In genomic region chr11:61532820-61533219, GRCm38 (mm10) we compare ENCODE assay signal across 16 mouse cellular contexts. TPM values are rescaled to one million over a fixed set of nuclear protein-coding genes. Genes with fewer than 3 reads are reported as not detected.
DNase-seq lines count a peak whose midpoint lies in the region; ATAC-seq lines count a peak whose summit lies in the region.
"Had no signal": no experiment of that assay in that cellular context is flagged by ENCODE, and none has a peak within 500 bp of the region (broad histone marks: within the 10 kb centered on the region; RNA-seq: fewer than 3 reads in every experiment).

No protein-coding gene starts in this region.

- peaks cover 3% of the 10 kb centered on the region for H3K4me1 ChIP-seq in kidney, embryonic 16.5 days (ENCODE audit: insufficient read depth, low read length)

- no peaks in the 10 kb centered on the region for H3K9me3 ChIP-seq in kidney, embryonic 16.5 days (ENCODE audit: low read length)
- H3K9me3 ChIP-seq: neural tube, embryonic 15.5 days had no signal

- H3K9ac ChIP-seq in kidney, embryonic 16.5 days (replicated peaks; ENCODE audit: low read length), result no peak overlapping the region
- H3K9ac ChIP-seq: forebrain, postnatal 0 days; neural tube, embryonic 15.5 days had no signal

- WGBS in kidney, embryonic 16.5 days, result 96% methylated on average over 2 of the region's 2 CpGs

- ATAC-seq in kidney, embryonic 16.5 days (ENCODE audit: low FRiP score, low TSS enrichment), result no peak
- ATAC-seq: forebrain, postnatal 0 days; inflammation-experienced regulatory T-cells, adult 6 months had no signal

- peak overlapping the region; percentile 43; the same call in 1 of the 2 replicates for H3K27ac ChIP-seq in kidney, embryonic 16.5 days (ENCODE audit: low read length)
- H3K27ac ChIP-seq: neural tube, embryonic 15.5 days had no signal

- peaks cover 9% of the 10 kb centered on the region; the same call in 1 of the 2 replicates for H3K36me3 ChIP-seq in kidney, embryonic 16.5 days (ENCODE audit: insufficient read depth, low read length)

- no peaks in the 10 kb centered on the region for H3K27me3 ChIP-seq in kidney, embryonic 16.5 days (ENCODE audit: insufficient read depth, low read length)
- H3K27me3 ChIP-seq: neural tube, embryonic 15.5 days had no signal

- no peak overlapping the region for H3K4me2 ChIP-seq in kidney, embryonic 16.5 days (replicated peaks; ENCODE audit: low read depth, low read length)
- H3K4me2 ChIP-seq: neural tube, embryonic 15.5 days had no signal

- DNase-seq in adrenal gland, adult 8-10 months, result peak; percentile 25
- DNase-seq in adrenal gland, postnatal 4 days (ENCODE audit: low spot score in 2 of 2), result no peak
- DNase-seq in lung, adult 18-20 months, result peak; percentile 52 to 70
- no peak for DNase-seq in lung, postnatal 4 days
- DNase-seq in lung, postnatal 25 days (ENCODE audit: low spot score), result peak; percentile 41
- no peak for DNase-seq in frontal cortex, postnatal 14 days (ENCODE audit: low spot score in 2 of 2)
- no peak for DNase-seq in natural killer cell, adult 2 months (ENCODE audit: low spot score in 2 of 2)
- DNase-seq: forebrain, postnatal 0 days; right cerebral cortex, adult 18-20 months had no signal

- H3K4me3 ChIP-seq in kidney, embryonic 16.5 days (ENCODE audit: low read length), result no peak overlapping the region
- H3K4me3 ChIP-seq: erythroblast, embryonic 14.5 days; neural tube, embryonic 15.5 days had no signal

RNA-seq across cellular contexts. Expression of gene B9d1, which starts 27.9 kb away (rescaled TPM):
- 10 to 100 TPM; 16.5 to 31.6 (median 25.2) TPM for total RNA-seq in adrenal gland, adult 8-10 months (2022)
- 10 to 100 TPM; 21.3 to 25.4 TPM for total RNA-seq in adrenal gland, postnatal 4 days (2021)
- 47.1 and 53.8 TPM in 2 replicates for polyA plus RNA-seq in kidney, embryonic 16.5 days (2015; fragmentation: Nextera tagmentation; extraction: Ambion mirVana)

RNA-seq across cellular contexts. Expression of gene Mapk7, which starts 38.6 kb away (rescaled TPM):
- total RNA-seq in adrenal gland, adult 8-10 months (2022), result 10 to 100 TPM; 15.2 to 22.1 (median 20.4) TPM
- 10 to 100 TPM; 25.9 to 28.1 TPM for total RNA-seq in adrenal gland, postnatal 4 days (2021)
- polyA plus RNA-seq in kidney, embryonic 16.5 days (2015; fragmentation: Nextera tagmentation; extraction: Ambion mirVana), result 62.5 and 65.0 TPM in 2 replicates

RNA-seq across cellular contexts. Expression of gene Epn2, which starts 46.7 kb away (rescaled TPM):
- 10 to 100 TPM; 27.6 to 47.1 (median 35.7) TPM for total RNA-seq in adrenal gland, adult 8-10 months (2022)
- 10 to 100 TPM; 38.5 to 44.2 TPM for total RNA-seq in adrenal gland, postnatal 4 days (2021)
- 25.0 and 26.9 TPM in 2 replicates for polyA plus RNA-seq in kidney, embryonic 16.5 days (2015; fragmentation: Nextera tagmentation; extraction: Ambion mirVana)
- total RNA-seq: hematopoietic stem cell, adult 5-6 weeks; megakaryocyte progenitor cell, adult 5-6 weeks had no signal
- polyA plus RNA-seq: erythroblast, embryonic 14.5 days had no signal

RNA-seq across cellular contexts. Expression of gene Mfap4, which starts 47.6 kb away (rescaled TPM):
- 1 to 10 TPM; 3.4 to 5.8 (median 4.9) TPM for total RNA-seq in adrenal gland, adult 8-10 months (2022)
- total RNA-seq in adrenal gland, postnatal 4 days (2021), result 10 to 100 TPM; 65.8 to 68.6 TPM
- polyA plus RNA-seq in kidney, embryonic 16.5 days (2015; fragmentation: Nextera tagmentation; extraction: Ambion mirVana), result 164 and 181 TPM in 2 replicates
- total RNA-seq: common myeloid progenitor, adult 5-6 weeks; hematopoietic stem cell, adult 5-6 weeks; megakaryocyte progenitor cell, adult 5-6 weeks had no signal
- polyA plus RNA-seq: erythroblast, embryonic 14.5 days; inflammation-experienced regulatory T-cells, adult 6 months had no signal

Comparison
In these comparisons a context has a peak if more than half of its experiments do, and no peak if none do; other contexts are left out.
1. DNase-seq: peak in adrenal gland, adult 8-10 months (single experiment), lung, adult 18-20 months (2 of 2) and lung, postnatal 25 days (single experiment); none in adrenal gland, postnatal 4 days (0 of 2), lung, postnatal 4 days (0 of 2), frontal cortex, postnatal 14 days (0 of 2) and natural killer cell, adult 2 months (0 of 2).